8 mouse cellular contexts compared by ENCODE assay signal in the genomic region with DNA sequence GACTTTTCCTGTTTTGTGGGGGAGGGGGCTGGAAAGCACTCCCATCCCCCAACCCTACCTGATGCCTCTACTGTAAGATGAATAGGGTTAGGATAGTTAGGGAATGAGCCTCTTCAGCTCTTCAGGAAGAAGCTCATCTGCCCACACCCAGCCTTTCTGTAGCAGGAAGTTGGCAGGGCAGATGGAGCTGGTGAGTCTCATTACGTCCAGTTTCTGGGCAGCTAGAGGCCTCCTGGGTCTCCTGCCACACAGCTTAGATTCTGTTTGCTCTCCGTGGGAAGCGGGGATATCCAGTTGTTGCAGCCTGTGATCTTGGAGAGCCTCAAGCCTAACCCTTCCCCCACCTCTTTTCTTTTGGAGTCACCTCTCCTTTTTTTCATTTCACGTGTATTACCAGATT. TPM values are rescaled to one million over a fixed set of nuclear protein-coding genes. Genes with fewer than 3 reads are reported as not detected.
DNase-seq lines count a peak whose midpoint lies in the region; ATAC-seq and TF ChIP-seq lines count a peak whose summit lies in the region.

No protein-coding gene starts in this region.

- TF ChIP-seq CTCF in left cerebral cortex, adult 2 months (IDR thresholded peaks at IDR 0.05) = no peak

- H3K36me3 ChIP-seq in embryonic facial prominence, embryonic 11.5 days (replicated peaks; ENCODE audit: control insufficient read depth, insufficient read depth, low read depth, low read length) = no peaks in the 10 kb centered on the region; the same call in 1 of the 2 replicates
- peaks cover 17% of the 10 kb centered on the region for H3K36me3 ChIP-seq in intestine, embryonic 15.5 days
- peaks cover 18% of the 10 kb centered on the region for H3K36me3 ChIP-seq in midbrain, embryonic 13.5 days

- no peak for DNase-seq in left cerebral cortex, adult 2 months (ENCODE audit: extremely low spot score in 1 of 2, low spot score in 2 of 2)
- DNase-seq in left cerebral cortex, adult 9 months (ENCODE audit: low spot score in 2 of 2) = no peak
- no peak for DNase-seq in embryonic facial prominence, embryonic 11.5 days (ENCODE audit: low spot score)
- DNase-seq in left cerebral cortex, postnatal 4 days = no peak
- DNase-seq in adrenal gland, adult 18-20 months (ENCODE audit: low spot score in 2 of 2) = no peak
- DNase-seq in thymus, postnatal 10 days (ENCODE audit: low spot score in 2 of 2) = no peak

- H3K4me3 ChIP-seq in left cerebral cortex, adult 2 months = peak overlapping the region; percentile 33
- peak overlapping the region; percentile 28; the same call in 1 of the 2 replicates for H3K4me3 ChIP-seq in embryonic facial prominence, embryonic 11.5 days (ENCODE audit: low read depth, low read length)
- H3K4me3 ChIP-seq in intestine, embryonic 15.5 days (replicated peaks) = peak overlapping the region; percentile 36
- peak overlapping the region; percentile 42 for H3K4me3 ChIP-seq in midbrain, embryonic 13.5 days (replicated peaks)

- intact Hi-C loops in left cerebral cortex, adult 2 months (cut with DNase I) = no loop called here
- intact Hi-C loops in left cerebral cortex, postnatal 4 days (cut with DNase I) = no loop called here

- peaks cover 17% of the 10 kb centered on the region for H3K4me1 ChIP-seq in embryonic facial prominence, embryonic 11.5 days (ENCODE audit: control insufficient read depth, insufficient read depth, low read length)
- peaks cover 38% of the 10 kb centered on the region for H3K4me1 ChIP-seq in intestine, embryonic 15.5 days (replicated peaks)
- H3K4me1 ChIP-seq in midbrain, embryonic 13.5 days (replicated peaks) = peaks cover 48% of the 10 kb centered on the region

- H3K27ac ChIP-seq in left cerebral cortex, adult 2 months = peak overlapping the region; percentile 81; the same call in 1 of the 2 replicates
- peak overlapping the region; percentile 70 for H3K27ac ChIP-seq in embryonic facial prominence, embryonic 11.5 days (replicated peaks; ENCODE audit: low read depth, low read length)
- peak overlapping the region; percentile 90 for H3K27ac ChIP-seq in intestine, embryonic 15.5 days
- H3K27ac ChIP-seq in midbrain, embryonic 13.5 days = peak overlapping the region; percentile 84

- H3K9me3 ChIP-seq in embryonic facial prominence, embryonic 11.5 days (replicated peaks; ENCODE audit: control insufficient read depth, low read length) = no peaks in the 10 kb centered on the region
- no peaks in the 10 kb centered on the region for H3K9me3 ChIP-seq in intestine, embryonic 15.5 days
- no peaks in the 10 kb centered on the region for H3K9me3 ChIP-seq in midbrain, embryonic 13.5 days

- no peak for ATAC-seq in embryonic facial prominence, embryonic 11.5 days (replicated peaks; ENCODE audit: insufficient number of reproducible peaks, low FRiP score, low TSS enrichment, low read depth)
- ATAC-seq in intestine, embryonic 15.5 days = no peak
- ATAC-seq in midbrain, embryonic 13.5 days = no peak

- no peak overlapping the region for H3K9ac ChIP-seq in embryonic facial prominence, embryonic 11.5 days (replicated peaks; ENCODE audit: low read length)
- peak overlapping the region; percentile 32 for H3K9ac ChIP-seq in intestine, embryonic 15.5 days
- H3K9ac ChIP-seq in midbrain, embryonic 13.5 days (replicated peaks) = peak overlapping the region; percentile 54

- H3K27me3 ChIP-seq in embryonic facial prominence, embryonic 11.5 days (ENCODE audit: control insufficient read depth, insufficient read depth, low read length) = no peaks in the 10 kb centered on the region
- no peaks in the 10 kb centered on the region for H3K27me3 ChIP-seq in intestine, embryonic 15.5 days (replicated peaks)
- no peaks in the 10 kb centered on the region for H3K27me3 ChIP-seq in midbrain, embryonic 13.5 days

- WGBS in embryonic facial prominence, embryonic 11.5 days = 5% methylated on average over 4 of the region's 4 CpGs
- WGBS in intestine, embryonic 15.5 days = 3% methylated on average over 4 of the region's 4 CpGs
- WGBS in midbrain, embryonic 13.5 days = 2% methylated on average over 4 of the region's 4 CpGs

- peak overlapping the region; percentile 54 for H3K4me2 ChIP-seq in embryonic facial prominence, embryonic 11.5 days (ENCODE audit: low read depth, low read length)
- peak overlapping the region; percentile 80 for H3K4me2 ChIP-seq in intestine, embryonic 15.5 days (replicated peaks)
- peak overlapping the region; percentile 54 for H3K4me2 ChIP-seq in midbrain, embryonic 13.5 days (replicated peaks)

RNA-seq across cellular contexts. Expression of a gene that starts 3.8 kb away (rescaled TPM):
- total RNA-seq in left cerebral cortex, adult 2 months (2021) = 100 to 1,000 TPM; 148 to 151 TPM
- 269 and 289 TPM in 2 replicates for polyA plus RNA-seq in embryonic facial prominence, embryonic 11.5 days (2014; fragmentation: Nextera tagmentation; extraction: Ambion mirVana)
- 227 and 229 TPM in 2 replicates for polyA plus RNA-seq in intestine, embryonic 15.5 days (2015; fragmentation: Nextera tagmentation; extraction: Ambion mirVana)
- 125 and 176 TPM in 2 replicates for polyA plus RNA-seq in midbrain, embryonic 13.5 days (2015; fragmentation: Nextera tagmentation; extraction: Ambion mirVana)
- 100 to 1,000 TPM; 131 to 136 TPM for total RNA-seq in left cerebral cortex, postnatal 4 days (2021)
- total RNA-seq in adrenal gland, adult 18-20 months (2021) = 100 to 1,000 TPM; 176 to 184 TPM

RNA-seq across cellular contexts. Expression of a gene that starts 9.4 kb away (rescaled TPM):
- total RNA-seq in left cerebral cortex, adult 2 months (2021) = 10 to 100 TPM; 52.6 to 55.1 TPM
- polyA plus RNA-seq in embryonic facial prominence, embryonic 11.5 days (2014; fragmentation: Nextera tagmentation; extraction: Ambion mirVana) = 73.6 and 79.3 TPM in 2 replicates
- 74.2 and 79.2 TPM in 2 replicates for polyA plus RNA-seq in intestine, embryonic 15.5 days (2015; fragmentation: Nextera tagmentation; extraction: Ambion mirVana)
- polyA plus RNA-seq in midbrain, embryonic 13.5 days (2015; fragmentation: Nextera tagmentation; extraction: Ambion mirVana) = 69.1 and 72.1 TPM in 2 replicates
- total RNA-seq in left cerebral cortex, postnatal 4 days (2021) = 10 to 100 TPM; 43.6 to 49.0 TPM
- total RNA-seq in adrenal gland, adult 18-20 months (2021) = 100 to 1,000 TPM; 111 to 121 TPM

RNA-seq across cellular contexts. Expression of a gene that starts 20.2 kb away (rescaled TPM):
- 10 to 100 TPM; 15.1 to 15.6 TPM for total RNA-seq in left cerebral cortex, adult 2 months (2021)
- 51.5 and 52.3 TPM in 2 replicates for polyA plus RNA-seq in embryonic facial prominence, embryonic 11.5 days (2014; fragmentation: Nextera tagmentation; extraction: Ambion mirVana)
- polyA plus RNA-seq in intestine, embryonic 15.5 days (2015; fragmentation: Nextera tagmentation; extraction: Ambion mirVana) = 46.7 and 49.9 TPM in 2 replicates
- polyA plus RNA-seq in midbrain, embryonic 13.5 days (2015; fragmentation: Nextera tagmentation; extraction: Ambion mirVana) = 49.2 and 51.0 TPM in 2 replicates
- 10 to 100 TPM; 23.4 to 24.9 TPM for total RNA-seq in left cerebral cortex, postnatal 4 days (2021)
- 10 to 100 TPM; 19.4 to 20.6 TPM for total RNA-seq in adrenal gland, adult 18-20 months (2021)

RNA-seq across cellular contexts. Expression of a gene that starts 20.6 kb away (rescaled TPM):
- 10 to 100 TPM; 22.9 to 24.7 TPM for total RNA-seq in left cerebral cortex, adult 2 months (2021)
- 13.5 and 16.0 TPM in 2 replicates for polyA plus RNA-seq in embryonic facial prominence, embryonic 11.5 days (2014; fragmentation: Nextera tagmentation; extraction: Ambion mirVana)
- polyA plus RNA-seq in intestine, embryonic 15.5 days (2015; fragmentation: Nextera tagmentation; extraction: Ambion mirVana) = 15.8 and 16.3 TPM in 2 replicates
- 19.8 and 24.9 TPM in 2 replicates for polyA plus RNA-seq in midbrain, embryonic 13.5 days (2015; fragmentation: Nextera tagmentation; extraction: Ambion mirVana)
- 10 to 100 TPM; 17.1 to 17.8 TPM for total RNA-seq in left cerebral cortex, postnatal 4 days (2021)
- total RNA-seq in adrenal gland, adult 18-20 months (2021) = 10 to 100 TPM; 14.7 to 21.9 TPM

RNA-seq across cellular contexts. Expression of a gene that starts 24.5 kb away (rescaled TPM):
- 10 to 100 TPM; 58.3 to 60.6 TPM for total RNA-seq in left cerebral cortex, adult 2 months (2021)
- 21.5 and 21.7 TPM in 2 replicates for polyA plus RNA-seq in embryonic facial prominence, embryonic 11.5 days (2014; fragmentation: Nextera tagmentation; extraction: Ambion mirVana)
- polyA plus RNA-seq in intestine, embryonic 15.5 days (2015; fragmentation: Nextera tagmentation; extraction: Ambion mirVana) = 13.1 TPM in 2 replicates
- polyA plus RNA-seq in midbrain, embryonic 13.5 days (2015; fragmentation: Nextera tagmentation; extraction: Ambion mirVana) = 13.8 and 15.6 TPM in 2 replicates
- 10 to 100 TPM; 72.8 to 73.3 TPM for total RNA-seq in left cerebral cortex, postnatal 4 days (2021)
- 10 to 100 TPM; 48.6 to 51.3 TPM for total RNA-seq in adrenal gland, adult 18-20 months (2021)
